Mouse (Mus musculus) thymus, postnatal 10 days (tissue): Measurements from ENCODE around the gene Nop16.

Source experiments
- DNase-seq, 2 experiments: peaks; one replicate each; pipeline ENCODE4 v3.0.0; 2021; ENCODE audit warnings: low spot score in 2 of 2

The Nop16 gene

DNA sequence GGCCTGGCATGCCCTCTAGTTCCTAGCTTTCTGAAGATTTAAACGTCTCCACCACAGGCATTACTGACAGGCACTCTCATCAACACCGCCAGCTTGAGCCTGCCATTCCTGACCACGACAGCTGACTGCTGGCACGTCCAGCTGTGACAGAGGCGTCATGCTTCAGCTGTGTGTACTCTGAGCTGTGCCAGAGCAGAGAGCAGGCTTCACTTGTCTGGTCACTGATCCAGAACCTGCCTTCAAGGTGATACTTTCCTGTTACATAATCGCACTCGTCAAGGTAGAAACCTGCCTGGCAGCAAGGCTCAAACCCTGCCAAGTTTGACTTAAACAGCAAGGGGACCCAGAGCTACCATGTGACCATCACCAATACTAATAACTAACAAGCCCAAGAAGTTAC, 27.3 kb downstream of the Nop16 start:
- no peak for DNase-seq

DNA sequence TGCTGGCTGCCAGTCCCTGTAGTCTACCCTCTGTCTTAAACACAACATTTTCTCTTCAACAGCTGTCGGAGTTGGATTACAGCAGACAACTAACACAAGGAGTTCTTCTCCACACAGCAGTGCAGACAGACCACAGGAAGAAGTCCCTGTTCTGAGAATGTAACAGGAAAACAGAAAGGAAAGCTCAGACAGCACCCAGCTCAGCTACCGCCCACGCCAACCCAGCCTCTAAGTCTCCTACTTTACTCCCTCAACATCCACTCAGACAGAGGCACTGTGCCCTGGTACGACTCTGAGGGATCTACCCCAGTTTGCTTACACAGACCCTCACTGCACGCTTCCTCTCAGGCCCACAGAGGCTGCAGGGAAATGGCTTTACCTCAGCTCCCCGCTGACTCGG, 29.3 kb downstream of the Nop16 start:
- no peak for DNase-seq

DNA sequence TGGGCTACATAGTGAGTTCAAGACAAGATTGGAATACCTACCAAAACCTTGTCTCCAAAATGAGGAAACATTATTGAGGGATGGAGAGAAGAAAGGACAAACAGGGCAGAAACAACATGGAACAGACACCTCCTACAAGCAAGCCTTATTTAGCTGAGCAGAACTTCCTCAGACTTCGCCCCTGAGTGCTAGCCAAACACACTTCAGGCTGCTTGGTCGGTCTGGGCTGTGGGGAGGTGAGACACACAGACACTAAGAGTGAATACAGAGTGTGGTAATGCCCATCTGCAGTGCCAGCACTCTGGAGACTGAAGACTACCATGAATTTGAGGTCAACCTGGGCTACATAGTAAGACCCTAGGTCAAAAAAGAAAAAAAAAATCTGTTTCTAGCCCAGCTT, 30.2 kb downstream of the Nop16 start:
- DNase-seq: no peak

DNA sequence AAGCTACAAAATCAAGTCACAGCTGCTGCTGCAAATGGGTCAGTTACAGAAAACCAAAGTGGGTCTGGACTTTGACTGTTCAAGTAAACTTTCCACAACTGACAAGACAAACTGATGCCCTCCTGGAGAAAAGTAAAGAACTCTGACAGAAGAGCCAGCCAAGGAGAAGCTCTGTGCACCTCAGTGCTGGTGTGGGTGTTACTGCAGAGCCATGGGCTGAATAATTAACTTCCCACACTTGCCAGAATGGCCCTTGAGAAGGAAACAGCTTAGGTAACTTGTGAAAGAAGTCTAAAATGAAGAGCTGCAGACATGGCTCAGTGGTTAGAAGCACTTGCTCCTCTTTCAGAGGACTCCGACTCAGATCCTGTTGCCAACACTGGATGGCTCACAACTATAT, 32.2 kb downstream of the Nop16 start:
- no peak for DNase-seq

DNA sequence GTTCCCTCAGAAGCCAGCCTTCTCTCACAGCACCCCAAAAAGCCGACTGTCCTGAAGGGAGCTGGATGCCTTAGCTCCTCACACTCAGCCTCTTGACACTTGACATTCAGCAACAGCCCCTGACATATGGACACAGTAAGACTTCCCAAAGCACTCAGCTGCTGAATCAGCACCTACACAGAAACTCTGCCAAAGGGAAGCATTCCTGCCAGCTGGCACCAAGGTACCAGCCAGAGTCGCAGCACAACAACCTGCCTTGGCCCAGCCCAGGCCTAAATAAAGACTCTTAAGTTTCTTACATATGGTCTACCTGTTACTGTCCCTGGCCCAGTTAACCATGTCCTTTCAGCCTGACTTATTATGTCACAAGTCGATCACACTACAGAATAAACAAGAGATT, 33.1 kb downstream of the Nop16 start:
- DNase-seq: no peak

DNA sequence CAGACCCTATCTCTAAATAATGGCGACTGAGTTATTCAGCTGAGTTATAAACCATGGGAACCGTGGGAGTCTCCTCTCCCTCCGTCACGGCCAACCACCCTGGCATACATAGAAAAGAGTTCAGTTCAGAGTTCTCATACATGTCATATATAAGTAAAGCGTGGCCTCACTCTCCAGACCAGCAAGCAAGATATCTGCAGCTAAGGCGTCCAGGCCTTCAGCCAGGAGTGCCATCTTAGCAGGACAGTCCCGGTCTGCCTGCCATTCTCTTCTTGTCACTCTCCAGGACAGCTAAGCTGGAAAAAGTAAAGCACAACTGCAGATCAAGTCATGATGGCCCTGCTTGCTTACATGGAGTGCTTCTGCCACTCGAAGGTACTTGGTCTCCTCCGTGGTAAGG, 33.7 kb downstream of the Nop16 start:
- no peak for DNase-seq

DNA sequence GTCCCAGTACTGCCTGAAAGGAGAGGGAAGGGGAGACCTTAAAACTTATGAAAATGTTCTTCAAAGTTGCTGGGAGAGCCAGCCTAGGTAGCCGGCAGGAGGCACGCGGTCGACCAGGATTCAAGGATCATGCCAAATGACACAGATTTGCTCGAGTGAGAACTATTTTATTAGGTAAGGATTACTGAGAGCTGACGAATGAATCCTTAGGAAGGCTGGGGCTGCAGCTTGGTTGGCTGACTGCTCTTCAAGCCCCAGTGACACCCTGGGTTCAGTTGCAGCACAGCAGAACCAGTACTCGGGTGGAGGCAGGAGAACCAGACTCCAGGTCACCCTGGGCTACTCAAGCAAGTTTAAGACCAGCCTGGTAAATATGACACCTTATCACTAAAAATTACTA, 41.9 kb downstream of the Nop16 start:
- no peak for DNase-seq
